Mouse (Mus musculus) spleen, adult 12 weeks (tissue): ENCODE data around the gene Cd300ld5.
"Not testable (repeated sequence)": the region's sequence is repeated elsewhere in the genome, so short reads cannot be mapped to it uniquely, and the experiment has no call there.

Source experiments
- DNase-seq: peaks from one replicate; pipeline ENCODE4 v3.0.0; 2022; ENCODE audit warnings: low spot score

Gene Cd300ld5

GRCm38 (mm10) chr11:115048259-115048658 lies 10.7 kb upstream of the Cd300ld5 start, which contains the start of gene Cd300ld3:
Gene Cd300ld3, minus strand, starts transcription at chr11:115048409.
- DNase-seq, result no peak

DNA sequence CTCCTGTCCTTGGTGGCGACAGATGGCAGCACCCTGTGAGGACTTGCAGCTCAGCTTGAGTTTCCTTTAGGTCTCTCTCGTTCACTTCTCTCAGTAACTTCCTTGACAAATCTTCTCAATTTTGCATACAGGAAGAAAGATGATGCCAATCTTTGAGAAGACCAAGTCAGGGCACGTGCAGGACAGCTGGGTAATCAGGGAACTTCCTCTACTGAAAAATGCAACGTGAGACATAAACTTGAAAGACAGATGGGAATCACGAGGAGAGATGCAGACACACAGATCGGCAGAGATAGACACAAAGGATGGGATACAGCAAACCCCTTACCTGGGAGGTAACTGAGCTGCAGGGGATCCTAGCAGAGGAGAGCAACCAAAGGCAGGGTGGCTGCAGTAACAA lies 10.7 kb downstream of the Cd300ld5 start, which contains the start of gene Cd300ld4:
Cd300ld4 (minus strand) TSS at position 101 of the 400 bp plus-strand sequence.
- not testable (repeated sequence) for DNase-seq

GRCm38 (mm10) chr11:115016093-115016492 lies 21.5 kb downstream of the Cd300ld5 start, which contains the start of gene Cd300ld2:
Gene Cd300ld2, minus strand, starts transcription at chr11:115016193.
- DNase-seq, result not testable (repeated sequence)

GRCm38 (mm10) chr11:115004070-115004469 lies 33.5 kb downstream of the Cd300ld5 start:
- DNase-seq, result no peak

- no peak for DNase-seq
These were observed 36.0 kb downstream of the Cd300ld5 start, which contains the start of gene Cd300c2 for GRCm38 (mm10) chr11:115001474-115002040. Gene Cd300c2, minus strand, starts transcription at chr11:115001880.

- no peak for DNase-seq
These were observed 47.8 kb downstream of the Cd300ld5 start, which contains the start of gene Cd300ld for GRCm38 (mm10) chr11:114989793-114990192. Gene Cd300ld, minus strand, starts transcription at chr11:114989922.

- DNase-seq, result no peak
These were observed 55.7 kb downstream of the Cd300ld5 start for GRCm38 (mm10) chr11:114981866-114982265.
